Mouse (Mus musculus) urinary bladder, postnatal 4 days (tissue): ENCODE results near the gene Aldh1a1.

Source experiments
- DNase-seq, 2 experiments: peaks; one replicate each; pipeline ENCODE4 v3.0.0; 2021 to 2022; ENCODE audit warnings: low spot score in 2 of 2

Aldh1a1 gene

DNA sequence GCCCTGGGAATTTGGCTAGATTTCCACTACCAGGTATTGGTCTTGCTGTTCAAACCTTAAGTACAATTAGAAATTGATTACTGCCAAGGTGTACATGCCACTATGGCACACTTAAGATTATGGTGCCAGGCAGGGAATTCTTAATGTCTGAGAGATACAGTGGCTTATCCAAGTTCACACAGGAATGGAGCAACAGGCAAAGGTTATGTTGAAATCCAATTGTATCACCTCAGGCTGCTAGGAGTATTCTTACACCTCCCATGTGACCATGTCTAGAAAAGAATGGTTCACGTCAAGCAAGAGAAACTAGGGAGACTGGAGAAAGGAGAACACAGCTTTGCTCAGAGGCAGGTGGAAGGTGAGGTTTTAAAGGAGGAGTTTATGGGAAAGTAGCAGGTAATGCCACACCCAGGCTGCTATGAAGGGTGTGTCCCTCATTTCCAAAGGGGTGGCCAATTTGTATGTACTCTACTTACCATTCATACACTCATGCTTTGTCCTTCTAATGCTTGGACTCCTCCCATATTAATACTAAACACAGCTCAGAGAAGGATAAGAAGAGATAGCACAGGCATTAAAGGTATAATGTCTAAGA lies 160.7 kb downstream of the Aldh1a1 start:
- no peak for DNase-seq

DNA sequence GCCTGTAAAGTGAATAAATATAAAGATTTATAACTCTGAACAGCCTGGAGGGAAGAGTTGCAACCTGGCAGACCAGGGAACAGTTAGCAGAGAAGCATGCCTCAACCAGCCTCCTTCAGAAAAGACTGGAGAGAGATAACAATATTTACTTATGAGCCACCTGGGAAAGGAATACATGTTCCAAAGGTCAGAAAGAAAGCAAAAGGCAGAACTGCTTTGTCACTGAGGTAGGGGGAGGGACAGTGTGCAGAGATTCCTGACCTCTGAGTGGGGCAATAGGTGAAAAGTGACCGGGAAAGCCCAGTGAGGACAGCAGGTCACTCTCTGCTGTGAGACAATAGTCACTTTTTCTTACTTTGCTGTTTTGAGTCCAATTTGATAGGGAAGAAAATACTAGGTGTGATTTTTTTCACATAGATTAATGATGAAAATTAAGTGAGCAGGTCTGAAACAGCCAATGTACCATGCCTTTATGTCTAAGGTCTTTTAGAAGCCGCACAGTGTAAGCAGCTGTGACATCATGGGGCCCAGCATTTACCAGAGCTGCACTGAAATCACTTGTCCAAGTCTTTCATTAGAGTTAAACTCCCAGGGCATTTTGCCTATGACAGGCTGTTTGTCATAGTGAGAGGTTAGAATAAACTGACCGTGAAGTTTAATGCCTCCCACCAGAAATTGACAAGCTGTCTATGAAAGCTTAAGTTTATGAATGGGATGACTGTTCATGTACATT lies 161.8 kb downstream of the Aldh1a1 start:
- no peak for DNase-seq

DNA sequence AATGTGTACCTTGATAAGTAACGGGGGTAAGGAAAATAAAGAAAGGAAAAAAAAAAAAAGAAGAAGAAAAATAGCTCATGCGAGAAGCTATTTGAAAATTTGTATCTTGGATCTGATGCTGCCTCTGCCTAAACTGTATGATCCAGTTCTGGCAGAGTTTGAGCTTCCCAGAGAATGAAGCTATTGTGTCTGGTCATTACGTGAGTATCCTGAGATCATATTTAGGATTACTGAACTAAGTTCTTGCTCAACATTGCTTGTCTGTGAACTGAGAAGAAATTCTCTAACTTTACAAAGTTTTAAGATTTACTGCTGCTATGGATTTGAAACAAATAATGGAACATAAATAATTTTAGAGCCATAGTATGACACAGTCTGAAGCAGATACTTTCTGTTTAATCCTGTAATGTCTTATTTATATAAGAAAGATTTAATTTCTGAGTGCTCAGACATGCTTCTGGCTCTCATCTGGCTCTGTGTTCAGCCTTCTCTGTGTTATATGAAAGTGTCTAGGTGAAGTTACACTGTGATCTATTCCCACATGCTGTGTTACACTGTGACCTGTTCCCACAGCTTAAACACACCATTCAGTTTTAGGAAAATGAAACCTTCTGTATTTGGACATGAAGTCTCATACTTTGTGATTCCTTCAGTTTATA lies 185.3 kb downstream of the Aldh1a1 start:
- no peak for DNase-seq
